Mouse (Mus musculus): Measurements from ENCODE around the gene Gm49322. TPM values are rescaled to one million over a fixed set of nuclear protein-coding genes. Genes with fewer than 3 reads are reported as not detected.

The Gm49322 gene
- polyA plus RNA-seq, 1 experiment, result 2.2 TPM

- 28% methylated on average over 14 of the region's 14 CpGs for WGBS
- H3K27ac ChIP-seq (ENCODE audit: insufficient read depth, low read depth, low read length), result peak overlapping the region; percentile 85
- H3K36me3 ChIP-seq (ENCODE audit: control insufficient read depth, insufficient read depth, low read length), result no peaks in the 10 kb centered on the region
- H3K27me3 ChIP-seq (ENCODE audit: control insufficient read depth, insufficient read depth, low read length), result no peaks in the 10 kb centered on the region
- no peak for TF ChIP-seq CTCF (IDR thresholded peaks at IDR 0.05; ENCODE audit: extremely low read depth, insufficient read length, insufficient replicate concordance, low read depth, low read length)
- no peak for TF ChIP-seq POLR2A (IDR thresholded peaks at IDR 0.05; ENCODE audit: low read depth, low read length)
- no peak overlapping the region for H3K4me3 ChIP-seq (ENCODE audit: low read depth, low read length)
- H3K4me1 ChIP-seq (ENCODE audit: control insufficient read depth, insufficient read depth, insufficient read length, low read length), result peaks cover 21% of the 10 kb centered on the region
These were observed 52.5 kb downstream of the Gm49322 start for GRCm38 (mm10) chr10:80658194-80658840.

DNA sequence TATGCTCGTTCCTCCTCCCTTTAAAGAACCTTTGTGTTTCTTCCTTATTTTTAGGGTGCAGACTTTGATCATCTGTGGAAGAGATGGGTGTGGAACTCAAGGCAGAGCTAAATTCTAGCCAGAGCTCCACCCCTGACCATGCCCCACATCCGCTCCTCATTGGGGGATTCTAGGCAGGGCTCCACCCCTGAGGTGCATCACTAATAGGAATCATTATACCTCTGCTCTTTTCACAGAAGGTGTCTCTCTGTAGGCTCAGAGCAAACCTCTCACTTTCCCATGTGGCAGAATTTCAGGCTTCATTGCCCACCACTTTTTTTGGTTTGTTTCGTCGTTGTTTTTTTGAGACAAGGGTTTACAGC lies 53.0 kb downstream of the Gm49322 start:
- Histone ChIP-seq H3K4me3 (ENCODE audit: low read depth, low read length) (peak overlapping the region; percentile 36; the same call in 1 of the 2 replicates), H3K36me3 (ENCODE audit: control insufficient read depth, insufficient read depth, low read length) (no peaks in the 10 kb centered on the region), H3K27me3 (ENCODE audit: control insufficient read depth, insufficient read depth, low read length) (no peaks in the 10 kb centered on the region), H3K27ac (ENCODE audit: insufficient read depth, low read depth, low read length) (peak overlapping the region; percentile 85), H3K4me1 (ENCODE audit: control insufficient read depth, insufficient read depth, insufficient read length, low read length) (peaks cover 25% of the 10 kb centered on the region)
- TF ChIP-seq POLR2A (IDR thresholded peaks at IDR 0.05; ENCODE audit: low read depth, low read length), result no peak
- TF ChIP-seq CTCF (IDR thresholded peaks at IDR 0.05; ENCODE audit: extremely low read depth, insufficient read length, insufficient replicate concordance, low read depth, low read length), result no peak
- 16% methylated on average over 4 of the region's 4 CpGs for WGBS

DNA sequence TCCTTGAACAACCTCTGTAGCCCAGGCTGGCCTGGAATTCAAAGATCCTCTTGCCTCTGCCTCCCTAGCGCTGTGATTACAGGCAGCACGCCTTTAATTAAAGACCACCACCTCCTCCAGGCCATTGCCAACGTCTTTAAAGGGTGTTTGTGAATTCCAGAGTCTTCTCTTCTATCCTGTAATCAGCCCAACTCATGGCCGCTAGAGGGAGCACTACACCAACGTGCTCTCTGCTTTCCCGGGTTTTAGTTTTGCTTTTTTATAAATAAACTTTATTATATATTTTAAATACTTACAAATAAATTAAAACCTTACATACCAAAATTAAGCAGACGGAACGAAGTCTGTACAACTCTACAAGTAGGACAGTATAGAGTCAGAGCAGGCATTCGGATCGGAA lies 53.4 kb downstream of the Gm49322 start:
- H3K36me3 ChIP-seq (ENCODE audit: control insufficient read depth, insufficient read depth, low read length), result no peaks in the 10 kb centered on the region
- peak overlapping the region; percentile 85 for H3K27ac ChIP-seq (ENCODE audit: insufficient read depth, low read depth, low read length)
- TF ChIP-seq CTCF (IDR thresholded peaks at IDR 0.05; ENCODE audit: extremely low read depth, insufficient read length, insufficient replicate concordance, low read depth, low read length) (peak; percentile 69; the same call in 1 of the 2 replicates), POLR2A (IDR thresholded peaks at IDR 0.05; ENCODE audit: low read depth, low read length) (no peak)
- peak overlapping the region; percentile 36; the same call in 1 of the 2 replicates for H3K4me3 ChIP-seq (ENCODE audit: low read depth, low read length)
- WGBS, result 7% methylated on average over 10 of the region's 10 CpGs
- peaks cover 26% of the 10 kb centered on the region for H3K4me1 ChIP-seq (ENCODE audit: control insufficient read depth, insufficient read depth, insufficient read length, low read length)
- H3K27me3 ChIP-seq (ENCODE audit: control insufficient read depth, insufficient read depth, low read length), result no peaks in the 10 kb centered on the region

- peaks cover 6% of the 10 kb centered on the region for H3K36me3 ChIP-seq (ENCODE audit: control insufficient read depth, insufficient read depth, low read length)
- TF ChIP-seq POLR2A (IDR thresholded peaks at IDR 0.05; ENCODE audit: low read depth, low read length) (no peak), CTCF (IDR thresholded peaks at IDR 0.05; ENCODE audit: extremely low read depth, insufficient read length, insufficient replicate concordance, low read depth, low read length) (peak; percentile 75; the same call in 1 of the 2 replicates)
- WGBS, result 40% methylated on average over 5 of the region's 5 CpGs
- H3K4me3 ChIP-seq (ENCODE audit: low read depth, low read length), result no peak overlapping the region
- H3K27me3 ChIP-seq (ENCODE audit: control insufficient read depth, insufficient read depth, low read length), result no peaks in the 10 kb centered on the region
- peaks cover 36% of the 10 kb centered on the region for H3K4me1 ChIP-seq (ENCODE audit: control insufficient read depth, insufficient read depth, insufficient read length, low read length)
- no peak overlapping the region for H3K27ac ChIP-seq (ENCODE audit: insufficient read depth, low read depth, low read length)
These were observed 55.3 kb downstream of the Gm49322 start for GRCm38 (mm10) chr10:80661149-80661548.

DNA sequence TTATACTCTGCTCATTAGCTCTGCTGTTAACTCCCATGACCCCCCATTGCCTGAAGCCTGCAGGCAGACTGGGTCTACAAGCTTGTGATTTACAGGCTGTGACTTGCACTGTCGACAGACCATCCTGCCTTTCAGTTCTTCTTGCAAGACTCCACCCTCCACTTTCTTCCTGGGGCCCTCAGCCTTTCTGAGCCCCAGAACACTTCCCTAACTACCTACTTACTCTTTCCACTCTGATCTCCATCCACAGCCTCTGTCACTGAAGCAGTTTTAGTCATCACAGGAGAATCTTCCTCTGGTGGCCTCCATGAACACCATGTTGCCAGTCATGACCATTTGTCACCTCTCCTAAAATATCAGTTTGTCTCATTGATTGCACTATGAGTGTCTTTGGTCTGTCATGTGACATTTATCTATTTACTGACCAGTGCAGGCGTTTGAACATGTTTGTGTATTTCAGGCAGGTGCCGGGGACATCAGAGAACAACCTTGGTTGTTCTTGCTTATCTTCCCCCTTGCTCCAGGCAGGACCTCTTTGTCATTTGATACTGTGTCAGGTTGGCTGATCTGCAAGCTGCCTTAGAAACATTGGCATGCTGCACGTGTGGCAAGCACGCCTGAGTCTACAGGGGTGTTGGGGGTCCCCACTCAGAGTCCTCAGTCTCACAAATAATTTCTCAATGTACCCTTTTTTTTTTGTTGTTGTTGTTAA lies 57.8 kb downstream of the Gm49322 start:
- Histone ChIP-seq H3K4me1 (ENCODE audit: control insufficient read depth, insufficient read depth, insufficient read length, low read length) (peaks cover 24% of the 10 kb centered on the region), H3K4me3 (ENCODE audit: low read depth, low read length) (no peak overlapping the region), H3K36me3 (ENCODE audit: control insufficient read depth, insufficient read depth, low read length) (peaks cover 30% of the 10 kb centered on the region), H3K27ac (ENCODE audit: insufficient read depth, low read depth, low read length) (peak overlapping the region; percentile 97), H3K27me3 (ENCODE audit: control insufficient read depth, insufficient read depth, low read length) (no peaks in the 10 kb centered on the region)
- TF ChIP-seq POLR2A (IDR thresholded peaks at IDR 0.05; ENCODE audit: low read depth, low read length) (no peak), CTCF (IDR thresholded peaks at IDR 0.05; ENCODE audit: extremely low read depth, insufficient read length, insufficient replicate concordance, low read depth, low read length) (no peak)
- 27% methylated on average over 5 of the region's 5 CpGs for WGBS

GRCm38 (mm10) chr10:80664197-80665015 lies 58.6 kb downstream of the Gm49322 start:
- TF ChIP-seq CTCF (IDR thresholded peaks at IDR 0.05; ENCODE audit: extremely low read depth, insufficient read length, insufficient replicate concordance, low read depth, low read length) (no peak), POLR2A (IDR thresholded peaks at IDR 0.05; ENCODE audit: low read depth, low read length) (0 out of 2 replicates have a peak, but pooled peaks have one; percentile 33)
- 1% methylated on average over 16 of the region's 16 CpGs for WGBS
- Histone ChIP-seq H3K4me3 (ENCODE audit: low read depth, low read length) (peak overlapping the region; percentile 5), H3K36me3 (ENCODE audit: control insufficient read depth, insufficient read depth, low read length) (peaks cover 38% of the 10 kb centered on the region), H3K27me3 (ENCODE audit: control insufficient read depth, insufficient read depth, low read length) (no peaks in the 10 kb centered on the region), H3K4me1 (ENCODE audit: control insufficient read depth, insufficient read depth, insufficient read length, low read length) (peaks cover 31% of the 10 kb centered on the region), H3K27ac (ENCODE audit: insufficient read depth, low read depth, low read length) (peak overlapping the region; percentile 97)

Measured in small intestine, adult 2 months (tissue).